Mouse (Mus musculus): ENCODE data around the gene Zfp710.

GRCm38 (mm10) chr7:80072297-80072696 lies 47.7 kb downstream of the Zfp710 start:
- TF ChIP-seq CTCF (IDR thresholded peaks at IDR 0.05; ENCODE audit: low read depth) = no peak
- TF ChIP-seq EP300 (optimal IDR thresholded peaks at IDR 0.05) = no peak
